Mouse (Mus musculus): ENCODE data around the gene Rabep2.
A peak's percentile ranks its signal among the peaks of the same experiment; 100 is the strongest.

Rabep2 gene

GRCm38 (mm10) chr7:126434726-126435125, 6.2 kb downstream of the Rabep2 start:
- no peak for DNase-seq (ENCODE audit: low spot score in 2 of 2)

GRCm38 (mm10) chr7:126435801-126436200, 7.2 kb downstream of the Rabep2 start:
- no peak for DNase-seq (ENCODE audit: low spot score in 2 of 2)

GRCm38 (mm10) chr7:126436851-126437250, 8.3 kb downstream of the Rabep2 start:
- peak; percentile 67 to 90 for DNase-seq (ENCODE audit: low spot score in 2 of 2)

- no peak for DNase-seq (ENCODE audit: low spot score in 2 of 2)
Measured at GRCm38 (mm10) chr7:126440134-126440533, 11.6 kb downstream of the Rabep2 start.

GRCm38 (mm10) chr7:126443997-126444396, 15.4 kb downstream of the Rabep2 start:
- DNase-seq (ENCODE audit: low spot score in 2 of 2) = peak in 1 of 2 experiments; percentile 59

- no peak for DNase-seq (ENCODE audit: low spot score in 2 of 2)
Measured at GRCm38 (mm10) chr7:126444536-126444935, 16.0 kb downstream of the Rabep2 start.

GRCm38 (mm10) chr7:126445104-126445815, 16.7 kb downstream of the Rabep2 start:
- no peak for DNase-seq (ENCODE audit: low spot score in 2 of 2)

GRCm38 (mm10) chr7:126446217-126446616, 17.7 kb downstream of the Rabep2 start:
- peak in 1 of 2 experiments; percentile 61 for DNase-seq (ENCODE audit: low spot score in 2 of 2)

GRCm38 (mm10) chr7:126448481-126448880, 19.9 kb downstream of the Rabep2 start:
- DNase-seq (ENCODE audit: low spot score in 2 of 2) = peak in 1 of 2 experiments; percentile 63

GRCm38 (mm10) chr7:126449991-126450390, 21.4 kb downstream of the Rabep2 start:
- peak in 1 of 2 experiments; percentile 60 for DNase-seq (ENCODE audit: low spot score in 2 of 2)

- DNase-seq (ENCODE audit: low spot score in 2 of 2) = no peak
Measured at GRCm38 (mm10) chr7:126450641-126451040, 22.1 kb downstream of the Rabep2 start.

GRCm38 (mm10) chr7:126452244-126452643, 23.7 kb downstream of the Rabep2 start:
- no peak for DNase-seq (ENCODE audit: low spot score in 2 of 2)

GRCm38 (mm10) chr7:126453861-126454260, 25.3 kb downstream of the Rabep2 start:
- no peak for DNase-seq (ENCODE audit: low spot score in 2 of 2)

GRCm38 (mm10) chr7:126455242-126455641, 26.7 kb downstream of the Rabep2 start:
- no peak for DNase-seq (ENCODE audit: low spot score in 2 of 2)

GRCm38 (mm10) chr7:126456382-126457266, 28.1 kb downstream of the Rabep2 start:
- DNase-seq (ENCODE audit: low spot score in 2 of 2) = peak in 1 of 2 experiments; percentile 58

GRCm38 (mm10) chr7:126458225-126458624, 29.7 kb downstream of the Rabep2 start:
- DNase-seq (ENCODE audit: low spot score in 2 of 2) = no peak

GRCm38 (mm10) chr7:126458844-126459618, 30.5 kb downstream of the Rabep2 start:
- peak in 1 of 2 experiments; percentile 55 for DNase-seq (ENCODE audit: low spot score in 2 of 2)

GRCm38 (mm10) chr7:126460623-126461399, 32.3 kb downstream of the Rabep2 start:
- peak in 1 of 2 experiments; percentile 57 for DNase-seq (ENCODE audit: low spot score in 2 of 2)

- DNase-seq (ENCODE audit: low spot score in 2 of 2) = no peak
Measured at GRCm38 (mm10) chr7:126461626-126462025, 33.1 kb downstream of the Rabep2 start.

GRCm38 (mm10) chr7:126463004-126463403, 34.4 kb downstream of the Rabep2 start, which contains the start of gene Atp2a1:
Gene Atp2a1 (minus strand): TSS chr7:126463108.
- peak in 1 of 2 experiments; percentile 61 for DNase-seq (ENCODE audit: low spot score in 2 of 2)

GRCm38 (mm10) chr7:126463547-126463946, 35.0 kb downstream of the Rabep2 start:
- no peak for DNase-seq (ENCODE audit: low spot score in 2 of 2)

Measured in spleen, postnatal 4 days (tissue).